Mouse (Mus musculus) urinary bladder, postnatal 14 days (tissue): ENCODE measurements around the gene Lrba.

Experiments used
- DNase-seq: peaks from one replicate; pipeline ENCODE4 v3.0.0; 2021; ENCODE audit warnings: low spot score

The Lrba gene

DNA sequence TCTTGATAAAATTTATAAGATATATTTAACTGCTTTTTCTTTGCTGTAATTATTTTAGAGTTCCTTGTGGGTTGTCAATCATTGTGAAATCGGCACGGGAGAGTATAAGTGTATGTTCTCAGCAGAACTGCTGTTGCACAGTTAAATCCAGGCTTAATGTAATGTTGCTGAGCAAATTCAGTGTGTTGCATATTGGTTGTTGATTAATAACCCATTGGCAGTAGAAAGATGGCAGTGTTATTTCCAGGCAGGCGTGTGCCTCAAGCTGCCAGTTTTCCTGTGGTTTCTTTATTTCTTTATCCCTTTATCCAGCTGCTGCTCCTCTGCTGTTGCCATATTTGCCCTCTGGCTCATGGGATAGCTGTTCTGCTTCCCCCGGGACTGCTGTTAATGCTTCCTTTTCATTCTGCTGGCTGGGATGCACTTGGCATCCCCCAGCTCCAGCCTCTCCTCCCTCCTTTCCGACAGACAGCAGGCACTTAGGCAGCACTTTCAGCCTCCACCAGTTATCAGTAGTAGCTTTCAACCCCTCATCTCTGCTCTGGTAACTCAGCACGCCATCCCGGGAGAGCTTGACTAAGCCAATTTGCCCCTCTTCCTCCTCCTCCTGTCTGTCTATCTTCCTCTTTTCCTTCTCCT, 463.2 kb downstream of the Lrba start:
- no peak for DNase-seq

DNA sequence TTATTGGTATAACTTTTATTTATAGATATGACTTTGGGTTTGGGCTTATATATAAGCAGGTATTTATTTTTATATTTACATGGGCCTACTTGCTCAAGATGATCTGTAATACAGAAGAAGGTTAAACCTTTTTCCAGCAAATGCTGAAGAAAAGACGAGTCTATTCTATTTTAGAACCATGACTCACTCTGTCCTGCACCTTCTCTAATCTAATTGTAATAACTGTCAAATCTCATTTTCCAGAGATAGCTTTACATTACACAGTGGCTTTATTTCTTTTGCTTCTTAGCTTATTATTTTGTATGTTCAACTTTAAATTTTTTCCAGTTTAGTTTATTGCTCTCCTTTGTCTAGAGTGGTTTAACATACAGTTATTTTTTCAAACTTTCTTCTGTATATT, 464.0 kb downstream of the Lrba start:
- no peak for DNase-seq

DNA sequence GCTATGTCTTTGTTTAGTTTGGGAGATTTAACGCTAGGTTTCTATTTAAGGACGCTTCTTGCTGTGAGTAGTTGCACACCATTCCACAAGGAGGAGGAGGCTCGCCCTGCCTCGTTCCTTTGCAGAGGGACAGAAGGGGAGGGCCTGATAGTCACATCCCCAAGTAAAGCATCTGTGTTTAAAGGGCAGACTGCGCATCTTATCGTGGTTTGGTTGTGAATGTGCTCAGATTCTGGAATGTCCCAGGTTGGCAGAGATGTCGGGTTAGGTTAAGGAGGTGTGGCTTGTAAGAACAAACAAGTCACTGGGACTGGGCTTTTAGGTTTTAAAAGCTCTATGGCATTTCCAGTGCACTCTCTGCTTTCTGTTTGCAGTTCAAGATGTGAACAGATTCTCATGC, 464.8 kb downstream of the Lrba start:
- DNase-seq = no peak

DNA sequence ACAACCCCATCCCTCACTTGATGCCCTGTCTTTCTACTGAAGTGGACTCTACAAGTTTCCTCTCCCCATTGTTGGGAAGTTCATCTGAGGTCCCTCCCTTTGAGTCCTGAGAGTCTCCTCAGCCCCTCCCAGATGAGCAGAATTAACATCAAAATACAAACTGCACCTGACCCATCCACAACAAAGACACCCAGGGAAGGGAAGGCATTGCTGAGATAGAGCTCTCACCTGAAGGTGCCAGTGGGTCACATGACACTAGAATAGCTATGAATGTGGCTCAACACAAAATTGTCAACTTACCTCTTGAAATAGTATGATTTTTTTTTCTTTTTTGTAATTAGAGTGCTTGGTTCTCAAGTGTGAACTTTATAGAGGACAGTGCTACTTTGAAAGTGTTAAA, 468.3 kb downstream of the Lrba start:
- no peak for DNase-seq

DNA sequence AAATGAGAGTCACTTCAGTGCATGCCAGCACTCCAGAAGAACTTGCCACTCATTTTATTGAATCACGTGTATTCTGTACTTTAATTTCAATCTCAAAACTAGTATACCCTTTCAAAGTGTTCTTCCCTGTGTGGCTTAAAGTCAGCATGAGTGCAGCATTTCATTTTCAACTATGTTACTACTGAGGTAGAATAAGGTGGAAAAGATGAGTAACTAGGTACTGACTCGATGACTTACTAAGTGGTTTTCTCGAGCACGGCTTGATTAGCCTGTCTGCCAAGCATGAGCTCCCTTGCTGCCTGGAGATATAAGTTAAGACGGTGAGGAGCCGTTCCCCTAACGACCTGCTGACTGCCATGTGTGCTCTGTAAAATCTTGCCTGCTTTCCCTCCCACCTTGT, 469.1 kb downstream of the Lrba start:
- no peak for DNase-seq

DNA sequence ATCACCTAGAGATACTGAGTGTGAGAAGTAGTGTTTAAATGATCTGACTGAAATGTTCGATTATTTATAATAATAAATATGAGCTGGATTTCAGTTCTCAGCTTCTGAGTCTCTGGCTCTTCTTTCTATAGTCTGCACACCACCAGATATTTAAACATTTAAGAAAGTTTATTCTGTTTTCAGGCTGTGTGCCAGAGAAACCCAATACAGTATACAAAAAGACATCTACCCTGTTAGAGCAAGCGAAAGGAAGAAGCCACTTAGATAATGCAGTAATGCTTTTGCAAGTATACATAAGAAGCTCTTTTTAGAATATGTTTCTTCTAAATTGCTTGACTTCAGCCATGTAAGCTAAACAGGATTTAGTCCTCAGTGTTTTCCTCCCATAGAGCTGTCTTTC, 474.5 kb downstream of the Lrba start:
- no peak for DNase-seq

DNA sequence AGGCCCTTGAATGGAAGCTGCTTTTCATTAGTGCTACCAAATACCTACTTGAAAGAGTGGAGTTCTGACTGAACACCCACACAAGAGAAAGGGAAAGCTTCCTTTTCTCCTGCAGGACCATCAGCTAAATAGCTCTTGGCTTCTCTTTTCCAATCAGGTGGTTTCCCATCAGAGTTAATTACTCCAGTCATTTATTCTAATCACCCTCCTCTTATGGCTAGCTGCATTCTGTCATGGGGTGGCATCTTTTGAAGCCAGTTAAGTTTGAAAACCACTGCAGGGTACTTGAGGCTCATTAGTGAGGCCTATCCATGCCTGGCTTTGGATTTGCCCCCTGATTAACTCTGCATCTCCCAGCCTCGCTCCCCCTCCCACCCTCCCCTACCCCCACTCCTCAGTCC, 476.7 kb downstream of the Lrba start:
- no peak for DNase-seq

DNA sequence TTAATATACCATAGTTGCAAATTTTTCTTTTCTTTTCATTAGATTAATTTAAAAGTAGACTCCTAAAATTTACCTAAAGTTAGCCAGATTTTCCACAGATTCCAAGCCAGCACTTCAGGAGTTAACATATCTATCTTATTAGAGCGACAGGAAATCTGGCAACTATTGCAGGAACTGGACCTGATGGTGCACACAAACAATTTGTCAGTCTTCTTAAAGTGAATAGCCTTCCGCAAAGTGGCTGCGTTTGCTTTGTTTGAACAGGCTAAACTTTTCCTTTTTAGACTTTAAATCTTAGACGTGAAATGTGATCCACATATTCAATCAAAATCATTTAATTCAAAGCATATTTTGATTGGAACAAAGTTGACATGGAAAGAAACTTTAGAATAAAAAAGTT, 485.0 kb downstream of the Lrba start:
- no peak for DNase-seq

DNA sequence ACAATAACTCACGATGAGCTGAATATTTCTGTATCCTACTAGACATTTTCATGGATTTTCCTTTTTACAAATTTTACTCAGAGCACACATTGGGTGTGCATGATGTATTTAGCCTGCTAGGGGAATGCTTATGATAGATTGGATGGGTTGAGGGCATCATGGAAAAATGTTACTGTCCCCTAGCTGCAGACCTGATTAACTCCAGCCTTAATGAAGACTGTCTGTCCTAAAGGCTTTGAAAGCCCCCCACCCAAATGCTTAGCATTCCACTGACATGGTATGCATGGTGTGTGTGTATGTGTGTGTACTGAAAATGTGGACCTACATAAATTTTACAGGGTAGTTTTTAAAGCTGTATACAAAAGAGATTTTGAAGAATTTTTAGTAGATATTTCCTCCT, 487.1 kb downstream of the Lrba start:
- DNase-seq = no peak

DNA sequence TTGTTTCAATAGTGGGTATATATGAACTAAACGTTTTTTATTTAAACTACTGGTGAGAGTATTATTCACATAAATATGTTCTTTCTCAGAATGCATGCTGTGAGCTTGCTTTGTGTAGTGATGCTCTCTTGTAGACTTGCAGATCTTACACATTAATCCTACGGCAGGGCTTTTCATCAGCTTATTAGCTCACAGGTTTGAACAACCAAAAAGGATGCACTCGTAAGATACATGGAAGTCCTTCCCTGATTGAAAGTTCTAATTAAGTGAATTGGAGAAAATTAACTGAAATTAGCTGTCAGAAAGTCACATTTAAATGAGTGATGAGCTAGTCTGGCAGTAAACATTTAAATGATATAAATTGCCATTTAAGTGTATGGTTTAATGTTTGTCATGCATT, 488.3 kb downstream of the Lrba start:
- DNase-seq = no peak

DNA sequence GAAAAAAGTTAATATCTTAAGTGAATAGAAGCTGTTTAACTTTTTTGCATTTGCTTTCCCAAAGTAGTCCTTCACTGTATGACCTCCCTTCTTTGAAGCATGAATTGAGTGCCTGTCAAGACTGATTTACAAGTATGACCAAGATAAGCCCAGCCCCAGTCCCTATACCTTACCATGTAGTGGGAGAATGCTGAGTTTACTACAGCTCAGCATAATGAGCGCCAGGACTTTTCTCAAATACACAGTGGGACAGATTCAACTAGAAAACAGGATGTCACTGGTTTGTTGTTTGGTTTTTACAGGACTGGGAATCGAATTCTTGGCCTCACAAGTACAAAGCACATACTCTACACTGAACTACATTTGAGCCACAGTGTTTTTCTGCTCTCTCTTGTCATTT, 490.0 kb downstream of the Lrba start:
- no peak for DNase-seq

DNA sequence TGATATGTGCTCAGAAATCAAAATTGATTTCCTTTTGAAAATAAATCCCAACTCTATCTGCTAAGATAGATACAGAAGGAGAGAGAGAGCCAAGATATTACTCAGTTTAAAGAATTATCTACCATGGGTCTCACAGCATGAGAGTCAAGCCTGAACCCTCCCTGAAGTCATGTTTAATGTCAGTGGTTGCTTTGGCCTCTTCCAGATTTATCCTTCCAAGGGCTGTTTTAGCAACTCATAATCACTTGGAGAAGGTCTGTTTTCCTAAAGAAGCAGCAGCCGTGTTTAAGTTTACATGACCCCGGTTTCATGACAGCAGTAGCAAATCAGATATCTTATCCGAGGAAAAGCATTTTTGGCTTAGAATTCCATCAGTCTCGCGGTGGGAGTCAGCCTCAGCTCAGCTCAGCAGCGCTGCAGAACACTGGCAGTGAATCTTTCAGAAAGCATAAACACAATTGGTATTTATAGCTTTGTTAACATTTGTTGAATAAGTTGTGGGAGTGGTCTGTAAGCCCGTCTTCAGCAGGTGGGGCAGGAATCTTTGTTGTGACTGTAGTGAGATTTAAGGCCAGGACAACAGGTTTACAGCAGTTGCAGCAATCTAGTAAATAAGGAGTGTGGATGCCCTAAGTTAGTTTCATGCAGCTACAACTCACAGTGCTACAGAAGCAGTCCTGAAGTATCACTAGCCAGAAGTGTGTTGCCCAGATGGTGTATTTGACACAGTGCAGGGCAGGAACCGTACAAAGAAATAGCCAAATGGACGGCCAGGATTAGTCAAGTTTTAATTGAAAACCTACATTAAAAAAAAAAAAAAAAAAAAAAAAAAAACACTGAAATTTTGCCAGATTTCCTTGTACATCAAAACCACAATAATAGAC, 499.2 kb downstream of the Lrba start:
- no peak for DNase-seq

DNA sequence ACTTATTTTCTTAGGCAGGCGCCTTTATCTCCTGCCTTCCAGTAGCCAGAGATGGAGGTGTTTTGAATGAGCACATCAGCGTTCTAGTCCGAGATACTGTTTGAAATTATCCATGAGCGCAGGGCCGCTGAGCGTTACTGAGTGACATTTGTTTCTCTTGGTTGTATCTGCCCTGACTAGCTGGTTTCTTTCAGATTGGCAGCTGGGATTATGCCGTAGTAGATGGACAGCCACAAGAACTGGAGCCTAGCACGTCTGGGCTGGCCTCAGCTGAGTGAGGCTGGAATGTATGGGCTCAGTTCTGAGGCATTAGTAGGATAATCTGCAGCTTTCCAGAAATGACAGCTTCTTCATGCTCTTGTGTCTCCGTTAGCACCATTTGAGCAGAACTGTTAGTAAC, 500.6 kb downstream of the Lrba start:
- DNase-seq = no peak

DNA sequence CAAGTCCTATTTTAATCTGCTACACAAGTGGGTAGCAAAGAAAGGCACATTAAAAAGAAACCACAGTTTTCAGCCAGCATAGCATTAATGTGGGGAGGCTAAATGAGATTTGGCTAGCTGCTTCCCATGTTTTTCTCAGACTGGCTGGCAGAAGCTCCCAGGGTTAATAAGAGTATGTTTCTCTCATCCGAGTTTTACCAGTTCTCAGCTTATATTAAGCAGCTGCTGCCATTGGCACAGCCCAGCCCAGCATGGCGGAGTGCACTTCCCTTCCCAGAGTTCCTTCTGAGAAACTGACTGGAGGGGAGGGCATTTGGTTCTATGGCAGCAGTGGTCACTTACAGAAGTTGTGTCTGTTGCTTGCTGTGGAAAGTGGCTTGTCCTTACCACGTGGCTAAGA, 514.4 kb downstream of the Lrba start:
- no peak for DNase-seq

DNA sequence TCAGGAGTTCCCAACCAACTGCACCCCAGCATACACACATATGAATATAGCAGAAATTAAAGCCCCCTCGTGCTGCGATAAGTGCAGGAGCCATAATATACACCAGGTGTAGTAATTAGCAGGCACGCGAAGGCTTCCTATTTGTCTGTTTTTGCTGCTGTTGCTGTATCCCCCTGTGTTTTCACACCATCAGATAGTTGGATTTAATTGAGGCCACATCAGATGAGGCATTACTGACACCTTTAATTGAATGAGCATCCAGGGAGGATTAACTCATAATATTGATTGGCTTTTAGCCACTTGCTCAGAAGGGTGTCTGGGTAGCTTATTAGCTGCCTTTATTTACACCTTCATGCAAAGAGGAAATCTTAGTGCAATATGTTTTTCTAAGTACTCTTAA, 515.3 kb downstream of the Lrba start:
- DNase-seq = no peak

DNA sequence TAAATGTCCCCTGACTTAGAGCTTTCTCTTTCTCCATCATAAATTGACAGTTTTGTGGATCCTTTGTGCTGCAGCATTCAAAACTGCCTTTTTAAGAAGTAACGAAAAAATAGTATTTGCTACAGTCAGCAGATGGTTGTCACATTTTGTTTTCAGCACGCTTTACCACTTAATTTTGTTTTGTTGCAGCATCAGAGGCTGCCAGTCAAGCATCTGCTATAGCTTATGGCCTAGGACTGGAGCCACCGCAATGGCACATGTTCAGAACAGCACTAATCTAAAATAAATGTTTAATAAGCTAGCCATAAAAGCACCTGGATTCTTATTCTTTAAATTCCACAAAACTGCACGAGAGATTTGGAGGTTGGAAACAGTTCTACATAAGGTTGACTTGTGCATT, 520.9 kb downstream of the Lrba start:
- no peak for DNase-seq

DNA sequence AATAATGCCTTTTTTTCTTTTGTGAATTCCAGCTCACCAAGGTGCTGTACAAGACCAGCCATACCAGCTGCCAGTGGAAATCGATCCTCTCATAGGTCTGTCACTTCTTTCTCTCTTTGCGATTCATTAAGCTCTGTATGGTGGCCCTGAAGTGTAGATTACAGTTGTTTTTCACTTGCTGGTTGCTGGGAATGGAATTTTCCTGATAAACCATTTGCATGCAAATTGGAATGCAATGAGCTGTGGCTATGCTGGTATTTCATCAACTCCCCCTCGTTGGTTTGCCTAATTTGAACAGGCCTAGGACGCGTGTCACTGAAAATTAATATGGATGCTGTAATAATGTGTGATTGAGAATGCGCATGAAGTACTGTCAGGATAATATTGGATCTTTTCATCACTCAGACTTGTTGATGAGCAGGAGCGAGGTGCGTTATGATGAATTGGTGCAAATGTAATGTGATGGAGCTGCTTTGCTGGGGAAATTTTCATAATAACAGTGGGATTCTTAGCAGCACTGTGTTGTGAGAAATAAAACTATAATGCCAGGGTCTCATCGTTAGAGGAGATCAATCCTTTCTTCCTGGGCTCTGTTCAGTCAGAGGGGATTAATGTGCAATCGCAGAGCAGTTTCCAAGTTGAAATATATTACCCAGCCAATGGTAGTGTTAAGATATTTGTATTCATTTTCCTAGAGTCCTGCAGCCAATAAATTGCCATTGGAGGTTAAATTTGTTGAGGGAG, 521.5 kb downstream of the Lrba start:
- DNase-seq = no peak

DNA sequence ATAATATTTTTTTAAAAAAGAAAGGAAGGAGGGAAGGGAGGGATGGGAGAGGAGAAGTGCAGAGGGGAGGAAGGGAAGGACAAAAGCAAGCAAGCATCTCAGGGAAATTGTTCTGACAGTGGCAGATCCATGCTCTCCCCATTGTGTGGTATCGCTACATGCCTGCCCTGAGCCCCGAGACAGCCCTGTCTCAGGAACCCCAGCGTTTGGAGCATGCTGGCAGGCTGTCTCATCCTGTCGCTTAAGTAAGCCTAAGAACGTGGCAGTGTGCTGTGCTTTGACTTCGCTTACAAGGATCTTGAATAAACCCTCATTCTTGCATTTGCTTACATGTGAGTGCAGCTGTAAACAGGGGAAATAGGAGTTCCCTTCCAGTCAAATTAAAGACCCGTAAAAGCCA, 526.2 kb downstream of the Lrba start:
- no peak for DNase-seq

DNA sequence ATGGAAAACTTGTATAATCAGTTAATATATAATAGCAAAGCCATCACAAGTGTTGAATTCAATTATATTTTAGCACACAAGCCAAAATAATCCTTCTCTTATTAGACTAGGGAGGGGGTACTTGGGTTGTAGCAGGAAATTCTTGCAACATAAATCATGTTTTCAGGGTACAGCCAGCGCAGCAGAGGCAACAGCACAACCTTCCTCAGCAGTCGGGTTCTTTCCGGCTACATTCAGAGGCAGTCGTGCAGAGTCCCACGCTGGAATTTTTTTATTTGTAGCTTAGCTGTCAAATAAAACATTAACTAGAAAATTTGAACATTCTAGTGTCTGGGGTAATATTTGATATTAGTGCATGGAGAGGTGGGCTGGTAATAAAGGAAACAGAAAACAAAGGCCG, 529.7 kb downstream of the Lrba start:
- DNase-seq = no peak

DNA sequence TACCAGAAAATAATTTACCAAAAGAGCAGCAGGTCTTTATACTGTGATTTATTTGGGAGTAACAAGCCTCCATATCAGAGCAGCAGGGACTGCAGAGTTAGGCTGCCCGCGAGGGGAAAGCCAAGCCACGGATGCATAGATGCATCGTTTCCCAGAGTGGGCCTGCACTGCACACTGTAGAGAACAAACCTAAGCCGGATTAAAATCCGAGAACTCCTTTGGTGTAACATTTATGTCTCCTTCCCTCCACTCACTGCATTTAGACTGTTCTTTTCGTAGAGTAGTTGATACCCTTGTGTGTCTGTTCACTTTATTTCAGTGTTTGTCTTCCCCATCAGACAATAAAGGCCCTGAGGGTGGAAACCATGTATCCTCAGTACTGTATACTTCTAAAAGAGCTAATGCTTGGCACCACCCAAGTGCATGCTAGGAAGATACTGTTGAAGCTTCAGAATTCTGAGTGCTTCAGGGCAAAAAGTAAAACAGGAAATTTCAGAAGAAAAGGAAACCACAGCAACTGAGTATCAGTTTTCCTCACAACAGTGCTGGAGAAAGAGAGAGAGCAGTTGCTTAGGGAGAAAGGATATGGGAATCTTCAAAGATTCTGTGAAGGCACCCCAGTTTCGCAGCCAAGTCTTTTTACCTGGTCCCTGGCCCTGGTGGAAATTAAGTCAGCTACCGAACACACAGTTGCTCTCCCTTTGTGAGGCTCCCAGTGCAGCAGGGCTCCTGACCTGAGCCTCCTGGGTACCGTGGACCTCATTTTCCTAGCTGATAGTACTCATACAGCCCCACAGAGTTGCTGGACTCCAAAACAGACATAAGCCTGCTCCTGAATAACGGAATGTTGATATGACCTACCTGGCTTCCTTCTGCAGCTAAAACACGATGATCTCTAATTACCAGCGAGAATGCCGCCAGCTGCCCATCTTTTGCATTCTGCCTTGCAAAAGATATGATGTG, 530.4 kb downstream of the Lrba start:
- no peak for DNase-seq

DNA sequence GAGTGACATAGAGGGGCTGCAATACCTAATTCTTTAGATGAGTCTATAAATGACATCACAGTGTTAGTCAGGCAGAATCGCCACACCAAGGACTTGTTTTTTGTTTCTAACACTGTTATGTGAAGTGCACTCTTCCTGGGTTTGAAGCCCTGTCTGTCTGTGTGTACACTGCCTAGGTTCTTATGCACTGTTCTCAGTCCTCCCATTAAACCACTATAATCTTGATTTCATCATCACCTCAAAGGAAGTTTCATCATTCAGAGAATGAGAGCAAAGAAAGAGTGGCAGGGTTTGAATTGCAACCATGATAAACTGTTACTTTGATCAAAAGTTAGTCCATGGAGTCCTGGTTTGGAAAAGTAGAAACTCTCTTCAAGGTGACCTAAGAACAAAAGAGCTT, 532.1 kb downstream of the Lrba start:
- no peak for DNase-seq

DNA sequence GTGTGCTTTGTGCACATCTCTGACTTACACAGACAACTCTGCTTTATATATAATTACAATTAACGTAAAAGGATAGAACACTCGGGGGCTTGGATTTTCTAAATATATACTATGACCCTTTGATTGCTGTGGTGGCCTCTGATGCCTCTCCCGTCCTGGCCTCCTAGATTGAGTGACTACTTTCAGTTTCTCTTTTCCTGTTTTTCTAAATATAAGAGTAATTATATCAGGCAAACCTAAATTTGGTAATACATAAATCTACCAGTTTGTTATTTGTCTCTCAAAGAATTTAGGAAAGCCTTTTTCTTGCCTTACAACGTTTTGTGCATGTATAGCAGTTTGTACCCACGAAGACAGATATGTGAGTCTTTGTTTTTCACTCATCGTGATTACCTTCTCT, 534.2 kb downstream of the Lrba start:
- no peak for DNase-seq
